9 mouse cellular contexts compared by ENCODE assay signal in the genomic region with DNA sequence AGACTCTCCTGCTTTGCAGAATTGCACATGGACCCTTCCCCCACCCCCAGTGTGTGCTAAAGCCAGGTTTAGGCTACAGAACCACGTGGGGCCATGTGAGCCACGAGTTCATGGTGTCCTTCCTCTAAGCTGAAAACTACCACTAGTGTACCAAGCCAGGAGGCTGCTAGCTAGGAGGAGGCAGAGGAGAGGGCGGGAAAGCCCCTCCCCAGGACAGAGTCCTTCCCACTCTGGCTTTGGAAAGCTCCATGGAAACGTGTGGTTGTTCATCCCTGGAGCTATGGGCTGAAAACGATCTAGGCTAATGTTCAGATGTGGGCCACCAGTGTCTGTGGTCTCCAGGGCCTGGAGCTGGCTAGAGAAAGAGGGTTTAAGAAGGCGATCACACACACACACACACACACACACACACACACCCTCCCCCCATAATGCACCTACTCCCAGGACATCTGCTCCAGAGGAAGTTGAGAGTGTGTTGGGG. TPM values are rescaled to one million over a fixed set of nuclear protein-coding genes. Genes with fewer than 3 reads are reported as not detected.
DNase-seq lines count a peak whose midpoint lies in the region; ATAC-seq and TF ChIP-seq lines count a peak whose summit lies in the region.
"Had no signal": no experiment of that assay in that cellular context is flagged by ENCODE, and none has a peak within 500 bp of the region (broad histone marks: within the 10 kb centered on the region; RNA-seq: fewer than 3 reads in every experiment).

No protein-coding gene starts in this region.

- peak; percentile 19 for DNase-seq in gastrocnemius, adult 2 months
- DNase-seq in gastrocnemius, postnatal 25 days = no peak
- DNase-seq in embryonic facial prominence, embryonic 14.5 days (ENCODE audit: low spot score) = no peak
- DNase-seq in left cerebral cortex, adult 8-10 months (ENCODE audit: low spot score in 2 of 2) = peak; percentile 36 to 58
- DNase-seq in spleen, adult 18-20 months = no peak
- DNase-seq in Muller cell, postnatal 12 days (ENCODE audit: inconsistent ontology term) = no peak
- no peak for DNase-seq in urinary bladder, adult 18-20 months (ENCODE audit: low spot score in 2 of 2)

- H3K9me3 ChIP-seq in E14TG2a.4 (ENCODE audit: low read length) = no peaks in the 10 kb centered on the region
- no peaks in the 10 kb centered on the region for H3K9me3 ChIP-seq in embryonic facial prominence, embryonic 14.5 days (ENCODE audit: control insufficient read depth, low read length)

- H3K4me3 ChIP-seq in gastrocnemius, adult 2 months = no peak overlapping the region
- H3K4me3 ChIP-seq in E14TG2a.4 (replicated peaks; ENCODE audit: low read length) = peak overlapping the region; percentile 46; the same call in 1 of the 2 replicates
- H3K4me3 ChIP-seq in embryonic facial prominence, embryonic 14.5 days (ENCODE audit: low read depth, low read length) = peak overlapping the region; percentile 35

- TF ChIP-seq CTCF in gastrocnemius, adult 2 months (IDR thresholded peaks at IDR 0.05) = no peak
- no peak for TF ChIP-seq CTCF in E14TG2a.4 (conservative IDR thresholded peaks at IDR 0.05; ENCODE audit: low read length)

- peak overlapping the region; percentile 64; the same call in 1 of the 2 replicates for H3K4me2 ChIP-seq in embryonic facial prominence, embryonic 14.5 days (ENCODE audit: low read depth, low read length)

- peaks cover 36% of the 10 kb centered on the region for H3K36me3 ChIP-seq in E14TG2a.4 (ENCODE audit: insufficient read depth, low read length)
- peaks cover 31% of the 10 kb centered on the region for H3K36me3 ChIP-seq in embryonic facial prominence, embryonic 14.5 days (ENCODE audit: control insufficient read depth, insufficient read depth, low read length)

- peaks cover 80% of the 10 kb centered on the region for H3K4me1 ChIP-seq in E14TG2a.4 (replicated peaks; ENCODE audit: low read depth, low read length)
- peaks cover 20% of the 10 kb centered on the region for H3K4me1 ChIP-seq in embryonic facial prominence, embryonic 14.5 days (ENCODE audit: control insufficient read depth, insufficient read depth, low read length)

- no peak for ATAC-seq in embryonic facial prominence, embryonic 14.5 days (ENCODE audit: low read depth)

- 36% methylated on average over 6 of the region's 6 CpGs for WGBS in embryonic facial prominence, embryonic 14.5 days

- H3K27me3 ChIP-seq in E14TG2a.4 (ENCODE audit: insufficient read depth, low read length) = peaks cover 63% of the 10 kb centered on the region
- H3K27me3 ChIP-seq in embryonic facial prominence, embryonic 14.5 days (replicated peaks; ENCODE audit: control insufficient read depth, insufficient read depth, low read length) = peaks cover 50% of the 10 kb centered on the region

- no peak overlapping the region for H3K9ac ChIP-seq in embryonic facial prominence, embryonic 14.5 days (ENCODE audit: low read depth, low read length)

- H3K27ac ChIP-seq in gastrocnemius, adult 2 months = no peak overlapping the region
- no peak overlapping the region for H3K27ac ChIP-seq in embryonic facial prominence, embryonic 14.5 days (replicated peaks; ENCODE audit: low read depth, low read length)

- intact Hi-C loops in gastrocnemius, adult 2 months (cut with DNase I) = loop anchor here (2.0 kb wide), 1 partner anchor 70 kb away; no protein-coding TSS in a partner anchor

RNA-seq across cellular contexts. Expression of a gene that starts 0.9 kb away (rescaled TPM):
- total RNA-seq in gastrocnemius, adult 2 months (2021) = not detected
- not detected for total RNA-seq in gastrocnemius, postnatal 25 days (2021)
- polyA plus RNA-seq in embryonic facial prominence, embryonic 14.5 days (2014; fragmentation: Nextera tagmentation; extraction: Ambion mirVana) = 0.40 and 1.4 TPM in 2 replicates
- total RNA-seq in left cerebral cortex, adult 8-10 months (2022) = 10 to 100 TPM; 86.8 to 96.3 (median 92.7) TPM
- polyA plus RNA-seq: heart, embryonic 14.5 days had no signal

RNA-seq across cellular contexts. Expression of a gene that starts 5.6 kb away (rescaled TPM):
- total RNA-seq in gastrocnemius, adult 2 months (2021) = 10 to 100 TPM; 52.7 to 64.7 TPM
- total RNA-seq in gastrocnemius, postnatal 25 days (2021) = 10 to 100 TPM; 50.1 to 53.7 TPM
- polyA plus RNA-seq in embryonic facial prominence, embryonic 14.5 days (2014; fragmentation: Nextera tagmentation; extraction: Ambion mirVana) = 148 and 160 TPM in 2 replicates
- total RNA-seq in left cerebral cortex, adult 8-10 months (2022) = 10 to 100 TPM; 57.8 to 72.0 (median 64.7) TPM

RNA-seq across cellular contexts. Expression of a gene that starts 6.0 kb away (rescaled TPM):
- 1 to 10 TPM; 1.6 to 4.0 TPM for total RNA-seq in gastrocnemius, adult 2 months (2021)
- 1 to 10 TPM; 1.7 to 3.2 TPM for total RNA-seq in gastrocnemius, postnatal 25 days (2021)
- 1.4 and 1.7 TPM in 2 replicates for polyA plus RNA-seq in embryonic facial prominence, embryonic 14.5 days (2014; fragmentation: Nextera tagmentation; extraction: Ambion mirVana)
- total RNA-seq in left cerebral cortex, adult 8-10 months (2022) = 1 to 10 TPM in 3 of 4 experiments, under 1 TPM in 1; 0.46 to 3.1 (median 1.7) TPM

RNA-seq across cellular contexts. Expression of a gene that starts 23.0 kb away (rescaled TPM):
- 100 to 1,000 TPM; 152 to 179 TPM for total RNA-seq in gastrocnemius, adult 2 months (2021)
- total RNA-seq in gastrocnemius, postnatal 25 days (2021) = 100 to 1,000 TPM; 142 to 162 TPM
- 312 and 318 TPM in 2 replicates for polyA plus RNA-seq in embryonic facial prominence, embryonic 14.5 days (2014; fragmentation: Nextera tagmentation; extraction: Ambion mirVana)
- total RNA-seq in left cerebral cortex, adult 8-10 months (2022) = 100 to 1,000 TPM; 123 to 209 (median 170) TPM

RNA-seq across cellular contexts. Expression of a gene that starts 27.7 kb away (rescaled TPM):
- 10 to 100 TPM; 85.6 to 95.2 TPM for total RNA-seq in gastrocnemius, adult 2 months (2021)
- 10 to 100 TPM; 63.5 to 67.8 TPM for total RNA-seq in gastrocnemius, postnatal 25 days (2021)
- 64.4 and 71.9 TPM in 2 replicates for polyA plus RNA-seq in embryonic facial prominence, embryonic 14.5 days (2014; fragmentation: Nextera tagmentation; extraction: Ambion mirVana)
- 100 to 1,000 TPM; 135 to 160 (median 145) TPM for total RNA-seq in left cerebral cortex, adult 8-10 months (2022)

Comparison
In these comparisons a context has a peak if more than half of its experiments do, and no peak if none do; other contexts are left out.
1. DNase-seq: peak in gastrocnemius, adult 2 months (single experiment) and left cerebral cortex, adult 8-10 months (2 of 2); none in gastrocnemius, postnatal 25 days (single experiment), embryonic facial prominence, embryonic 14.5 days (single experiment), spleen, adult 18-20 months (0 of 2), Muller cell, postnatal 12 days (single experiment) and urinary bladder, adult 18-20 months (0 of 2).
2. RNA of a gene that starts 0.9 kb away (total RNA-seq): 86.8 to 96.3 TPM in left cerebral cortex, adult 8-10 months; not detected in gastrocnemius, postnatal 25 days and not detected in gastrocnemius, adult 2 months; every median in the first group is over 10 times any median in the second.